Mouse (Mus musculus): Measurements from ENCODE around the gene Icam5. TPM values are rescaled to one million over a fixed set of nuclear protein-coding genes. Genes with fewer than 3 reads are reported as not detected.

Icam5 gene
- polyA plus RNA-seq, 1 experiment from 2014 or later: 0.13 TPM

GRCm38 (mm10) chr9:21029291-21030054 lies 2.4 kb upstream of the Icam5 start, which contains the start of gene Icam4:
Icam4 (plus strand) TSS chr9:21029373.
- H3K4me2 ChIP-seq: peak within 1 kb of the TSS; percentile 99
- no peaks in the 10 kb centered on the region for H3K36me3 ChIP-seq
- no peak within 1 kb of the TSS for H3K27ac ChIP-seq
- peak within 1 kb of the TSS; percentile 57 for H3K9ac ChIP-seq
- 2% methylated on average over 37 of the region's 37 CpGs for WGBS
- ATAC-seq (ENCODE audit: insufficient number of reproducible peaks, insufficient read depth, low FRiP score, low TSS enrichment, low read depth): no peak
- H3K9me3 ChIP-seq: no peaks in the 10 kb centered on the region
- peaks cover 77% of the 10 kb centered on the region for H3K27me3 ChIP-seq
- H3K4me3 ChIP-seq: peak within 1 kb of the TSS; percentile 53
- peaks cover 48% of the 10 kb centered on the region for H3K4me1 ChIP-seq

- no peak overlapping the region for H3K9ac ChIP-seq
- H3K4me2 ChIP-seq: peak overlapping the region; percentile 99
- WGBS: 25% methylated on average over 22 of the region's 22 CpGs
- no peak overlapping the region for H3K27ac ChIP-seq
- peak overlapping the region; percentile 53; the same call in 1 of the 2 replicates for H3K4me3 ChIP-seq
- H3K9me3 ChIP-seq: no peaks in the 10 kb centered on the region
- no peak for ATAC-seq (ENCODE audit: insufficient number of reproducible peaks, insufficient read depth, low FRiP score, low TSS enrichment, low read depth)
- peaks cover 51% of the 10 kb centered on the region for H3K4me1 ChIP-seq
- no peaks in the 10 kb centered on the region for H3K36me3 ChIP-seq
- peaks cover 83% of the 10 kb centered on the region for H3K27me3 ChIP-seq
Measured at GRCm38 (mm10) chr9:21030055-21030600, 1.7 kb upstream of the Icam5 start.

- ATAC-seq (ENCODE audit: insufficient number of reproducible peaks, insufficient read depth, low FRiP score, low TSS enrichment, low read depth): no peak
- H3K4me2 ChIP-seq: peak overlapping the region; percentile 99
- H3K27me3 ChIP-seq: peaks cover 90% of the 10 kb centered on the region
- 0% methylated on average over 13 of the region's 13 CpGs for WGBS
- no peak overlapping the region for H3K27ac ChIP-seq
- H3K9me3 ChIP-seq: no peaks in the 10 kb centered on the region
- H3K36me3 ChIP-seq: no peaks in the 10 kb centered on the region
- peak overlapping the region; percentile 53 for H3K4me3 ChIP-seq
- peaks cover 51% of the 10 kb centered on the region for H3K4me1 ChIP-seq
- H3K9ac ChIP-seq: peak overlapping the region; percentile 61
Measured at GRCm38 (mm10) chr9:21030781-21031250, 1.1 kb upstream of the Icam5 start.

- H3K9me3 ChIP-seq: no peaks in the 10 kb centered on the region
- H3K27me3 ChIP-seq: peaks cover 96% of the 10 kb centered on the region
- WGBS: under 1% methylated on average over 36 of the region's 36 CpGs
- peak overlapping the region; percentile 61 for H3K9ac ChIP-seq
- H3K27ac ChIP-seq: no peak overlapping the region
- H3K4me3 ChIP-seq: peak overlapping the region; percentile 53
- H3K4me1 ChIP-seq: peaks cover 56% of the 10 kb centered on the region
- peak; percentile 23; the same call in 1 of the 2 replicates for ATAC-seq (ENCODE audit: insufficient number of reproducible peaks, insufficient read depth, low FRiP score, low TSS enrichment, low read depth)
- H3K36me3 ChIP-seq: no peaks in the 10 kb centered on the region
- peak overlapping the region; percentile 99 for H3K4me2 ChIP-seq
Measured at GRCm38 (mm10) chr9:21031251-21031895, 500 bp upstream of the Icam5 start.

GRCm38 (mm10) chr9:21032491-21032890 lies 618 bp downstream of the Icam5 start:
- WGBS: under 1% methylated on average over 7 of the region's 7 CpGs
- Histone ChIP-seq H3K27me3 (peaks cover 97% of the 10 kb centered on the region), H3K9ac (0 out of 2 replicates have a peak overlapping the region, but pooled peaks have one; percentile 61), H3K36me3 (no peaks in the 10 kb centered on the region), H3K9me3 (no peaks in the 10 kb centered on the region), H3K4me2 (peak overlapping the region; percentile 99), H3K4me3 (peak overlapping the region; percentile 53), H3K4me1 (peaks cover 67% of the 10 kb centered on the region), H3K27ac (no peak overlapping the region)
- ATAC-seq (ENCODE audit: insufficient number of reproducible peaks, insufficient read depth, low FRiP score, low TSS enrichment, low read depth): no peak

GRCm38 (mm10) chr9:21033136-21033535 lies 1.3 kb downstream of the Icam5 start:
- peak overlapping the region; percentile 53 for H3K4me3 ChIP-seq
- peaks cover 97% of the 10 kb centered on the region for H3K27me3 ChIP-seq
- WGBS: under 1% methylated on average over 34 of the region's 34 CpGs
- H3K27ac ChIP-seq: no peak overlapping the region
- peaks cover 72% of the 10 kb centered on the region for H3K4me1 ChIP-seq
- H3K4me2 ChIP-seq: peak overlapping the region; percentile 99
- peak; percentile 49 for ATAC-seq (ENCODE audit: insufficient number of reproducible peaks, insufficient read depth, low FRiP score, low TSS enrichment, low read depth)
- H3K9me3 ChIP-seq: no peaks in the 10 kb centered on the region
- no peaks in the 10 kb centered on the region for H3K36me3 ChIP-seq
- H3K9ac ChIP-seq: peak overlapping the region; percentile 61

GRCm38 (mm10) chr9:21034481-21035085 lies 2.7 kb downstream of the Icam5 start:
- Histone ChIP-seq H3K36me3 (no peaks in the 10 kb centered on the region), H3K27ac (no peak overlapping the region), H3K9me3 (0 out of 2 replicates have a peak, but pooled peaks cover 7% of the 10 kb centered on the region), H3K4me1 (peaks cover 64% of the 10 kb centered on the region), H3K9ac (no peak overlapping the region), H3K4me3 (no peak overlapping the region), H3K4me2 (no peak overlapping the region), H3K27me3 (peaks cover 97% of the 10 kb centered on the region)
- ATAC-seq (ENCODE audit: insufficient number of reproducible peaks, insufficient read depth, low FRiP score, low TSS enrichment, low read depth): no peak
- 3% methylated on average over 17 of the region's 17 CpGs for WGBS

- ATAC-seq (ENCODE audit: insufficient number of reproducible peaks, insufficient read depth, low FRiP score, low TSS enrichment, low read depth): no peak
- Histone ChIP-seq H3K27me3 (peaks cover 97% of the 10 kb centered on the region), H3K4me3 (peak overlapping the region; percentile 7; the same call in 1 of the 2 replicates), H3K4me1 (peaks cover 55% of the 10 kb centered on the region), H3K4me2 (no peak overlapping the region), H3K9ac (no peak overlapping the region), H3K9me3 (0 out of 2 replicates have a peak, but pooled peaks cover 7% of the 10 kb centered on the region), H3K36me3 (no peaks in the 10 kb centered on the region), H3K27ac (no peak overlapping the region)
- 17% methylated on average over 9 of the region's 9 CpGs for WGBS
Measured at GRCm38 (mm10) chr9:21035586-21035985, 3.7 kb downstream of the Icam5 start.

GRCm38 (mm10) chr9:21036161-21036560 lies 4.3 kb downstream of the Icam5 start:
- no peak overlapping the region; the same call in 1 of the 2 replicates for H3K4me2 ChIP-seq
- no peaks in the 10 kb centered on the region for H3K36me3 ChIP-seq
- peaks cover 96% of the 10 kb centered on the region for H3K27me3 ChIP-seq
- ATAC-seq (ENCODE audit: insufficient number of reproducible peaks, insufficient read depth, low FRiP score, low TSS enrichment, low read depth): no peak
- H3K9ac ChIP-seq: 0 out of 2 replicates have a peak overlapping the region, but pooled peaks have one; percentile 32
- 9% methylated on average over 20 of the region's 20 CpGs for WGBS
- H3K27ac ChIP-seq: no peak overlapping the region
- 0 out of 2 replicates have a peak, but pooled peaks cover 7% of the 10 kb centered on the region for H3K9me3 ChIP-seq
- H3K4me1 ChIP-seq: peaks cover 49% of the 10 kb centered on the region
- peak overlapping the region; percentile 47; the same call in 1 of the 2 replicates for H3K4me3 ChIP-seq

GRCm38 (mm10) chr9:21036666-21037065 lies 4.8 kb downstream of the Icam5 start:
- Histone ChIP-seq H3K27me3 (peaks cover 91% of the 10 kb centered on the region), H3K4me1 (peaks cover 44% of the 10 kb centered on the region), H3K9me3 (0 out of 2 replicates have a peak, but pooled peaks cover 7% of the 10 kb centered on the region), H3K36me3 (no peaks in the 10 kb centered on the region), H3K4me3 (peak overlapping the region; percentile 47), H3K27ac (no peak overlapping the region), H3K4me2 (peak overlapping the region; percentile 71), H3K9ac (0 out of 2 replicates have a peak overlapping the region, but pooled peaks have one; percentile 62)
- WGBS: 2% methylated on average over 22 of the region's 22 CpGs
- no peak for ATAC-seq (ENCODE audit: insufficient number of reproducible peaks, insufficient read depth, low FRiP score, low TSS enrichment, low read depth)

GRCm38 (mm10) chr9:21037481-21037891 lies 5.6 kb downstream of the Icam5 start:
- 1% methylated on average over 31 of the region's 31 CpGs for WGBS
- Histone ChIP-seq H3K4me1 (peaks cover 36% of the 10 kb centered on the region), H3K36me3 (no peaks in the 10 kb centered on the region), H3K4me2 (peak overlapping the region; percentile 71), H3K9me3 (0 out of 2 replicates have a peak, but pooled peaks cover 7% of the 10 kb centered on the region), H3K4me3 (peak overlapping the region; percentile 47), H3K9ac (peak overlapping the region; percentile 62), H3K27ac (no peak overlapping the region), H3K27me3 (peaks cover 82% of the 10 kb centered on the region)
- ATAC-seq (ENCODE audit: insufficient number of reproducible peaks, insufficient read depth, low FRiP score, low TSS enrichment, low read depth): no peak

Measured in embryonic facial prominence, embryonic 13.5 days (tissue).